Mouse (Mus musculus) CD8-positive naive resting alpha-beta T cell, adult 57 days (primary cell): ENCODE measurements around the gene Olfr517. TPM values are rescaled to one million over a fixed set of nuclear protein-coding genes. Genes with fewer than 3 reads are reported as not detected.

Experiments
- total RNA-seq: library from RNA; stranded (reverse); gene quantifications from one replicate; pipeline ENCODE4 v1.2.4, GENCODE M21; 2023

Olfr517 gene
- total RNA-seq, result not detected

GRCm38 (mm10) chr7:108872279-108872678 is at the start of gene Olfr517:
TSS of gene Olfr517 (minus strand) at chr7:108872379.

GRCm38 (mm10) chr7:108894320-108894719 is 22.1 kb upstream of the Olfr517 start, which contains the start of gene Olfr519:
TSS of gene Olfr519 (minus strand) at chr7:108894420.

GRCm38 (mm10) chr7:108884906-108885305 is 12.7 kb upstream of the Olfr517 start, which contains the start of gene Olfr518:
TSS of gene Olfr518 (minus strand) at chr7:108885006.

GRCm38 (mm10) chr7:108850429-108850828 is 21.8 kb downstream of the Olfr517 start, which contains the start of gene Olfr516:
TSS of gene Olfr516 (minus strand) at chr7:108850529.

GRCm38 (mm10) chr7:108825897-108826296 is 46.3 kb downstream of the Olfr517 start, which contains the start of gene Olfr514:
TSS of gene Olfr514 (minus strand) at chr7:108825997.

Other genes with a start within 250 kb of the Olfr517 start
- not detected for gene Olfr508, start 242.4 kb downstream of the Olfr517 start, total RNA-seq
- not detected for gene Olfr509, start 220.5 kb downstream of the Olfr517 start, total RNA-seq
- not detected for gene Olfr510, start 206.0 kb downstream of the Olfr517 start, total RNA-seq
- gene Olfr512, start 159.1 kb downstream of the Olfr517 start, total RNA-seq, result not detected
- not detected for gene Olfr513, start 121.4 kb downstream of the Olfr517 start, total RNA-seq
- not detected for gene Olfr514, start 46.4 kb downstream of the Olfr517 start, total RNA-seq
- not detected for gene Olfr516, start 21.9 kb downstream of the Olfr517 start, total RNA-seq
- not detected for gene Olfr518, start 12.6 kb upstream of the Olfr517 start, total RNA-seq
- gene Olfr519, start 22.0 kb upstream of the Olfr517 start, total RNA-seq, result not detected
- 1.7 TPM for gene Nlrp10, start 57.8 kb upstream of the Olfr517 start, total RNA-seq
- gene Eif3f, start 62.0 kb upstream of the Olfr517 start, total RNA-seq, result 256 TPM
- gene Tub, start 78.0 kb upstream of the Olfr517 start, total RNA-seq, result 0.86 TPM
- not detected for gene Ric3, start 211.0 kb upstream of the Olfr517 start, total RNA-seq